Mouse (Mus musculus): Measurements from ENCODE around the gene Nectin1.

Nectin1 gene

GRCm38 (mm10) chr9:43765419-43766179 is 21.8 kb downstream of the Nectin1 start:
- DNase-seq (ENCODE audit: low spot score) = no peak

GRCm38 (mm10) chr9:43768779-43769178 is 25.0 kb downstream of the Nectin1 start:
- DNase-seq (ENCODE audit: low spot score) = no peak

- no peak for DNase-seq (ENCODE audit: low spot score)
These were observed 25.4 kb downstream of the Nectin1 start for GRCm38 (mm10) chr9:43769228-43769627.

GRCm38 (mm10) chr9:43769940-43770339 is 26.2 kb downstream of the Nectin1 start:
- no peak for DNase-seq (ENCODE audit: low spot score)

GRCm38 (mm10) chr9:43771041-43771440 is 27.3 kb downstream of the Nectin1 start:
- DNase-seq (ENCODE audit: low spot score) = no peak

GRCm38 (mm10) chr9:43772460-43772859 is 28.7 kb downstream of the Nectin1 start:
- no peak for DNase-seq (ENCODE audit: low spot score)

GRCm38 (mm10) chr9:43773521-43773920 is 29.7 kb downstream of the Nectin1 start:
- no peak for DNase-seq (ENCODE audit: low spot score)

- no peak for DNase-seq (ENCODE audit: low spot score)
These were observed 30.6 kb downstream of the Nectin1 start for GRCm38 (mm10) chr9:43774427-43774826.

- no peak for DNase-seq (ENCODE audit: low spot score)
These were observed 32.4 kb downstream of the Nectin1 start for GRCm38 (mm10) chr9:43776231-43776630.

- DNase-seq (ENCODE audit: low spot score) = no peak
These were observed 33.9 kb downstream of the Nectin1 start for GRCm38 (mm10) chr9:43777362-43778360.

GRCm38 (mm10) chr9:43780883-43781282 is 37.1 kb downstream of the Nectin1 start:
- DNase-seq (ENCODE audit: low spot score) = no peak

GRCm38 (mm10) chr9:43782401-43782800 is 38.6 kb downstream of the Nectin1 start:
- no peak for DNase-seq (ENCODE audit: low spot score)

GRCm38 (mm10) chr9:43783959-43784358 is 40.2 kb downstream of the Nectin1 start:
- no peak for DNase-seq (ENCODE audit: low spot score)

- no peak for DNase-seq (ENCODE audit: low spot score)
These were observed 41.1 kb downstream of the Nectin1 start for GRCm38 (mm10) chr9:43784841-43785240.

GRCm38 (mm10) chr9:43787591-43787990 is 43.8 kb downstream of the Nectin1 start:
- no peak for DNase-seq (ENCODE audit: low spot score)

- DNase-seq (ENCODE audit: low spot score) = no peak
These were observed 48.9 kb downstream of the Nectin1 start for GRCm38 (mm10) chr9:43792681-43793080.

- DNase-seq (ENCODE audit: low spot score) = no peak
These were observed 49.6 kb downstream of the Nectin1 start for GRCm38 (mm10) chr9:43793411-43793810.

GRCm38 (mm10) chr9:43796031-43796430 is 52.2 kb downstream of the Nectin1 start:
- DNase-seq (ENCODE audit: low spot score) = no peak

GRCm38 (mm10) chr9:43796841-43797740 is 53.3 kb downstream of the Nectin1 start:
- no peak for DNase-seq (ENCODE audit: low spot score)

- DNase-seq (ENCODE audit: low spot score) = no peak
These were observed 54.0 kb downstream of the Nectin1 start for GRCm38 (mm10) chr9:43797746-43798145.

- no peak for DNase-seq (ENCODE audit: low spot score)
These were observed 56.7 kb downstream of the Nectin1 start for GRCm38 (mm10) chr9:43800525-43800924.

GRCm38 (mm10) chr9:43801911-43802310 is 58.1 kb downstream of the Nectin1 start:
- peak; percentile 75 for DNase-seq (ENCODE audit: low spot score)

Data from layer of hippocampus, adult 11-12 months (tissue).